Mouse (Mus musculus) bone marrow, adult 2 months (tissue): ENCODE results near the gene Parp8. TPM values are rescaled to one million over a fixed set of nuclear protein-coding genes. Genes with fewer than 3 reads are reported as not detected.

Experiments
- H3K27ac ChIP-seq: fragments of 200-500 bp; 2 replicates; pipeline ENCODE4 v1.5.1; 2012; ENCODE audit warnings: low read depth, mild to moderate bottlenecking, control low read depth, inconsistent platforms, low read length; ENCODE audit not compliant: control insufficient read depth, poor library complexity, insufficient read depth
- H3K4me1 ChIP-seq: fragments of 200-500 bp; 2 replicates; pipeline ENCODE4 v1.6.1; 2011; ENCODE audit warnings: low read length; ENCODE audit not compliant: control insufficient read depth, insufficient read depth
- H3K4me3 ChIP-seq: fragments of 200-500 bp; replicated peaks from 2 replicates; pipeline ENCODE3; 2011; ENCODE audit warnings: mild to moderate bottlenecking, low read depth, low read length, control low read depth; ENCODE audit not compliant: control insufficient read depth
- CTCF ChIP-seq: fragments of 200-500 bp; IDR thresholded peaks from 2 replicates; pipeline ENCODE4 v1.5.1; 2011; ENCODE audit warnings: low read length, control low read depth; ENCODE audit not compliant: control insufficient read depth, insufficient read depth
- POLR2A ChIP-seq: fragments of 200-500 bp; IDR thresholded peaks from 2 replicates; pipeline ENCODE4 v1.6.1; 2011; ENCODE audit warnings: low read depth, mild to moderate bottlenecking, control low read depth, low read length, borderline replicate concordance; ENCODE audit not compliant: control insufficient read depth
- WGBS: fragments of 180-500 bp; shearing (Covaris S2); methylation state at CpG from one replicate; pipeline ENCODE4 v1.1.7; 2018; 5-methylcytosine and 5-hydroxymethylcytosine counted together
- polyA plus RNA-seq: library from polyadenylated mRNA; stranded (reverse); fragments of >200 nt; gene quantifications from 2 replicates; pipeline ENCODE4 v1.2.4, GENCODE M21; 2011; ENCODE audit warnings: low replicate concordance; ENCODE audit not compliant: missing spikeins, insufficient read depth, insufficient read length

Parp8 gene
- polyA plus RNA-seq, 1 experiment, result 31.9 TPM

- TF ChIP-seq CTCF (no peak), POLR2A (no peak)
- Histone ChIP-seq H3K4me3 (no peak overlapping the region), H3K4me1 (no peaks in the 10 kb centered on the region; the same call in 1 of the 2 replicates), H3K27ac (no peak overlapping the region)
- WGBS, result 83% methylated on average over 5 of the region's 5 CpGs
Observed at GRCm38 (mm10) chr13:116898395-116898794, 126.9 kb downstream of the Parp8 start.

- Histone ChIP-seq H3K4me1 (no peaks in the 10 kb centered on the region; the same call in 1 of the 2 replicates), H3K27ac (no peak overlapping the region), H3K4me3 (no peak overlapping the region)
- 81% methylated on average over 1 of the region's 1 CpGs for WGBS
- no peak for TF ChIP-seq CTCF
- no peak for TF ChIP-seq POLR2A
Observed at GRCm38 (mm10) chr13:116897711-116898110, 127.6 kb downstream of the Parp8 start.

- WGBS, result 63% methylated on average over 9 of the region's 9 CpGs
- no peak overlapping the region for H3K4me3 ChIP-seq
Observed at GRCm38 (mm10) chr13:116884422-116884942, 140.9 kb downstream of the Parp8 start.

GRCm38 (mm10) chr13:116882226-116882625 lies 143.1 kb downstream of the Parp8 start:
- Histone ChIP-seq H3K4me3 (no peak overlapping the region), H3K4me1 (no peaks in the 10 kb centered on the region), H3K27ac (no peak overlapping the region)
- WGBS, result 85% methylated on average over 7 of the region's 7 CpGs
- no peak for TF ChIP-seq POLR2A
- no peak for TF ChIP-seq CTCF

More at GRCm38 (mm10) chr13:116884422-116884942, 140.9 kb downstream of the Parp8 start:
- TF ChIP-seq POLR2A (no peak), CTCF (no peak)
- Histone ChIP-seq H3K27ac (no peak overlapping the region), H3K4me1 (no peaks in the 10 kb centered on the region)

- H3K4me3 ChIP-seq, result no peak overlapping the region
Observed at GRCm38 (mm10) chr13:116879580-116880192, 145.7 kb downstream of the Parp8 start.

GRCm38 (mm10) chr13:116870221-116870620 lies 155.1 kb downstream of the Parp8 start:
- no peak overlapping the region for H3K27ac ChIP-seq
- TF ChIP-seq CTCF, result no peak
- TF ChIP-seq POLR2A, result no peak
- H3K4me1 ChIP-seq, result no peaks in the 10 kb centered on the region; the same call in 1 of the 2 replicates
- WGBS, result 68% methylated on average over 1 of the region's 1 CpGs
- H3K4me3 ChIP-seq, result no peak overlapping the region

More at GRCm38 (mm10) chr13:116879580-116880192, 145.7 kb downstream of the Parp8 start:
- TF ChIP-seq CTCF, result no peak
- TF ChIP-seq POLR2A, result no peak
- WGBS, result 89% methylated on average over 10 of the region's 10 CpGs
- H3K27ac ChIP-seq, result no peak overlapping the region
- no peaks in the 10 kb centered on the region for H3K4me1 ChIP-seq

DNA sequence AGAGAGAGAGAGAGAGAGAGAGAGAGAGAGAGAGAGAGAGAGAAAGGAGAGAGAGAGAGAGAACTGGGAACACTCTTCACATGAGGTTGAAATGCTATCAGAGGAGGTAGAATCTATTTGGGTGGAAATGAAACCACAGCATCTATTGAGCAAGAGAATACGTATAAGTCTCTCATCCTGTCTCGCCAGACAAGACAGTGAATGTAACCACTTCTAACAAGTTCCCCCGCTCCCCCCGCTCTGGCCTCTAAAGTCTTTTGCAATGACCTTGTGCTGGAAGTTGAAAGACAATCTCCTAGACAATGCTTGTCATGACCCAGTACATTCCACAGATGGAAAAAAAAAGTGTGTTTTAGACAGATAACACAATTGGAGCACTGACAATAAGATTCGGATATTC lies 181.4 kb downstream of the Parp8 start:
- WGBS, result 27% methylated on average over 5 of the region's 5 CpGs
- Histone ChIP-seq H3K4me3 (no peak overlapping the region), H3K27ac (no peak overlapping the region), H3K4me1 (no peaks in the 10 kb centered on the region)
- no peak for TF ChIP-seq CTCF
- TF ChIP-seq POLR2A, result no peak

GRCm38 (mm10) chr13:116830984-116831383 lies 194.4 kb downstream of the Parp8 start:
- no peaks in the 10 kb centered on the region for H3K4me1 ChIP-seq
- no peak for TF ChIP-seq CTCF
- no peak for TF ChIP-seq POLR2A
- H3K4me3 ChIP-seq, result no peak overlapping the region
- no peak overlapping the region for H3K27ac ChIP-seq

GRCm38 (mm10) chr13:116829015-116829414 lies 196.3 kb downstream of the Parp8 start:
- Histone ChIP-seq H3K4me1 (no peaks in the 10 kb centered on the region), H3K4me3 (no peak overlapping the region), H3K27ac (no peak overlapping the region)
- TF ChIP-seq CTCF (no peak), POLR2A (no peak)
- 76% methylated on average over 3 of the region's 3 CpGs for WGBS
